ENCODE assay signal across 8 mouse cellular contexts in the genomic region with DNA sequence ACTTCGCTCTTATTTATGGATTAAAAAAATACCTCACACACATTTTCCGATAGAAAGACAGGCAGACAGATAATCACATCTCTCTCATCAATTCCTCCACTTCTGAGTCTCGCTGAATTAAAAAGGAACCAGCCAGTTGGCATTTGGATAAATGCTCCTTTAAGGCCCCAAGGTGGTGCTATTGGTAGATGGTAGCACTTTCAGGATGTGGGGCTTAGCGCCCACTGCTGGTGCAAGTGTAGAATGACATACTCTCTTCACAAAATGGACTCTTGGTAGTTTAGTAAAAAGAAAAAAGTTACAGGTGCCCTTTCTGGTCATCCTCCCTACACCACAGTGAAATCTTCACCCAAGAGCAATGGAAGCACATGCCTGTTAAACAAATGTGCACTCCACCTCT. TPM values are rescaled to one million over a fixed set of nuclear protein-coding genes. Genes with fewer than 3 reads are reported as not detected.
DNase-seq lines count a peak whose midpoint lies in the region; ATAC-seq and TF ChIP-seq lines count a peak whose summit lies in the region.

No protein-coding gene starts in this region.

- H3K27me3 ChIP-seq in heart, embryonic 10.5 days (ENCODE audit: insufficient read depth, poor library complexity, severe bottlenecking): no peaks in the 10 kb centered on the region
- H3K27me3 ChIP-seq in G1E (ENCODE audit: insufficient read depth, low read length): no peaks in the 10 kb centered on the region
- no peaks in the 10 kb centered on the region for H3K27me3 ChIP-seq in cerebellum, adult 2 months (ENCODE audit: control insufficient read depth, insufficient read depth, low read length)

- TF ChIP-seq CTCF in G1E (IDR thresholded peaks at IDR 0.05; ENCODE audit: low read depth, low read length): peak; percentile 82
- TF ChIP-seq CTCF in cerebellum, adult 2 months (IDR thresholded peaks at IDR 0.05; ENCODE audit: borderline replicate concordance, insufficient read depth, low read depth, low read length): peak; percentile 62; the same call in 1 of the 2 replicates
- TF ChIP-seq CTCF in layer of hippocampus, adult 2 months (conservative IDR thresholded peaks at IDR 0.05): peak; percentile 99

- no peak overlapping the region for H3K27ac ChIP-seq in heart, embryonic 10.5 days
- no peak overlapping the region for H3K27ac ChIP-seq in cerebellum, adult 2 months (ENCODE audit: insufficient read depth, low read length)
- peak overlapping the region; percentile 55; the same call in 1 of the 2 replicates for H3K27ac ChIP-seq in layer of hippocampus, adult 2 months

- DNase-seq in heart, embryonic 10.5 days (ENCODE audit: low spot score): peak; percentile 75
- DNase-seq in heart, postnatal 25 days (ENCODE audit: low spot score): no peak
- no peak for DNase-seq in G1E (ENCODE audit: low spot score)
- peak; percentile 21 to 25 for DNase-seq in cerebellum, adult 2 months
- DNase-seq in layer of hippocampus, adult 2 months (ENCODE audit: low spot score in 2 of 2): peak; percentile 69 to 70
- DNase-seq in lung, postnatal 36 days: peak; percentile 54
- peak; percentile 74 for DNase-seq in telencephalon, adult 2 months (ENCODE audit: low read depth, low spot score)

- H3K36me3 ChIP-seq in heart, embryonic 10.5 days: no peaks in the 10 kb centered on the region
- H3K36me3 ChIP-seq in G1E (replicated peaks): no peaks in the 10 kb centered on the region

- intact Hi-C loops in heart, postnatal 25 days (cut with DNase I): no loop called here

- no peak overlapping the region for H3K4me3 ChIP-seq in heart, embryonic 10.5 days
- no peak overlapping the region for H3K4me3 ChIP-seq in G1E (ENCODE audit: low read depth, low read length)
- H3K4me3 ChIP-seq in cerebellum, adult 2 months (replicated peaks; ENCODE audit: insufficient read depth, low read depth, low read length): no peak overlapping the region
- no peak overlapping the region for H3K4me3 ChIP-seq in layer of hippocampus, adult 2 months

- no peak for TF ChIP-seq POLR2A in cerebellum, adult 2 months (IDR thresholded peaks at IDR 0.05; ENCODE audit: borderline replicate concordance, insufficient read depth, low read length)

- ATAC-seq in G1E (ENCODE audit: extremely low read depth, insufficient number of reproducible peaks, low FRiP score, poor library complexity, severe bottlenecking): peak; percentile 57
- ATAC-seq in frontal cortex, adult (ENCODE audit: low TSS enrichment): peak; percentile 66

- H3K4me1 ChIP-seq in heart, embryonic 10.5 days: no peaks in the 10 kb centered on the region; the same call in 1 of the 2 replicates
- H3K4me1 ChIP-seq in G1E (ENCODE audit: insufficient read depth, low read depth, low read length): no peaks in the 10 kb centered on the region
- no peaks in the 10 kb centered on the region for H3K4me1 ChIP-seq in cerebellum, adult 2 months (ENCODE audit: control insufficient read depth, insufficient read depth, low read length)

- 23% methylated on average over 4 of the region's 4 CpGs for WGBS in heart, embryonic 10.5 days
- 34% methylated on average over 4 of the region's 4 CpGs for WGBS in cerebellum, adult 2 months

- H3K9me3 ChIP-seq in heart, embryonic 10.5 days: no peaks in the 10 kb centered on the region
- H3K9me3 ChIP-seq in G1E (replicated peaks): no peaks in the 10 kb centered on the region

RNA-seq across cellular contexts. Expression of a gene that starts 37.1 kb away (rescaled TPM):
- polyA plus RNA-seq in heart, embryonic 10.5 days (2016; fragmentation: Nextera tagmentation; extraction: Ambion mirVana): 2.7 and 4.7 TPM in 2 replicates
- total RNA-seq in heart, postnatal 25 days (2021): under 1 TPM; 0.18 to 0.92 TPM
- total RNA-seq in G1E (2014; fragmentation: Nextera tagmentation) (not detected in 2 replicates), G1E (2017) (0.05 and 0.12 TPM in 2 replicates)
- not detected in 2 replicates for polyA plus RNA-seq in G1E (2012)
- 57.0 and 60.9 TPM in 2 replicates for polyA plus RNA-seq in cerebellum, adult 2 months (2012; rRNA removed)
- 100 to 1,000 TPM; 146 to 163 TPM for total RNA-seq in layer of hippocampus, adult 2 months (2021)

Comparison
In these comparisons a context has a peak if more than half of its experiments do, and no peak if none do; other contexts are left out.
1. DNase-seq: peak in heart, embryonic 10.5 days (single experiment), cerebellum, adult 2 months (2 of 2), layer of hippocampus, adult 2 months (2 of 2), lung, postnatal 36 days (single experiment) and telencephalon, adult 2 months (single experiment); none in heart, postnatal 25 days (single experiment) and G1E (single experiment).
2. RNA of a gene that starts 37.1 kb away (total RNA-seq): 146 to 163 TPM in layer of hippocampus, adult 2 months; 0.18 to 0.92 TPM in heart, postnatal 25 days and 0.05 to 0.12 TPM in G1E; every median in the first group is over 10 times any median in the second.
3. Peak in every context shown above with its lines, with median percentiles within 50 percentile points of each other: CTCF ChIP-seq.